Mouse (Mus musculus): Measurements from ENCODE around the gene Inhbc. TPM values are rescaled to one million over a fixed set of nuclear protein-coding genes. Genes with fewer than 3 reads are reported as not detected.

Inhbc gene
- total RNA-seq (2014; rRNA removed) (not detected in 2 replicates), polyA plus RNA-seq (2015; fragmentation: Nextera tagmentation; extraction: Ambion mirVana) (not detected in 2 replicates)

DNA sequence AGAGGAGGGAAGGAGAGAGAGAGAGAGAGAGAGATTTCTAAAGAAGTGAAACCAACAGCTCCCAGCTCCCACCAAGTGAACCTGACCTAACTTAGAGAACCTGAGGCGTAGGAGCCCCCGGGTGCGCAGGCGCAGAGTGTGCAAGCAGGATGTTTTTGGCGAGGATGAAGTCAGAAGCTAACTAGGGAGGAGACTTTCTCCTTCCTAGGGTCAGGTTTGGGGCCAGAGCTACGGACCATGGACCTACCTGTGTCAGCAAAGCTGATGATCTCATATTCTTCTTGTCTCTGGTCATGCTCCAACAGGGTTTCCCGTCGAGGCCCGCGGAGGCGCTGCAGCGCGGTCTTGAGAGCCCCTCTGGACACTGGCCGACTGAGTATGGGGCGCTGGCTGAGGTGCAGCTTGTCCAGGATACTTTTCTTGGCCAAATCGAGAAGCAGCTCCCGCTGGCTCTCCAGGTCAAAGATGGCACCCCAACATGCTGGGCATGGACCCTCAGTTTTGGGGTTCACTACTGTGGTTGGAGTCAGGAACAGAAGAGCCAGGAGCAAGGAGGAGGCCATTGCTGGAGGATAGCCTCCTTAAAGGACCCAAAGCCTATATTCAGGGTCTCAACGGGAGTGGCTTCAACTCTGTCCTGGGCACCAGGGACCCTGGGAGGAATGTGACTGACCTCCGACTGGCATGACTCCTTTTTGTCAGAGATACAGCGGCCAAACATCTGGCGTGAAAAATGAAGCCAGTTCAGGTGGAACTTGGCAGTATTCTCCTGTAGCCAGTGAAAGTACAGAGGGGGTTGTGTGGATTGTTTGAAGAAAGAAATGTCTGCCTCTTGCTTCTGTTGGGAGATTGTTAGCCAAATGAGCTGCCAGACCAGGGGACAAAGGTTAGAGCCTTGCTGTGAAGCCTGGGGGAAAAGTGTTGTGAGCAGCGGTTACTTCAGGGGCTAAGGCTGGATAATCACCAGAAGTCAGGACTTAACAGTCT, at the start of gene Inhbc:
Gene Inhbc (minus strand): TSS at position 598 of the 987 bp plus-strand sequence.
- no peak for ATAC-seq
- 83% methylated on average over 22 of the region's 22 CpGs for WGBS

DNA sequence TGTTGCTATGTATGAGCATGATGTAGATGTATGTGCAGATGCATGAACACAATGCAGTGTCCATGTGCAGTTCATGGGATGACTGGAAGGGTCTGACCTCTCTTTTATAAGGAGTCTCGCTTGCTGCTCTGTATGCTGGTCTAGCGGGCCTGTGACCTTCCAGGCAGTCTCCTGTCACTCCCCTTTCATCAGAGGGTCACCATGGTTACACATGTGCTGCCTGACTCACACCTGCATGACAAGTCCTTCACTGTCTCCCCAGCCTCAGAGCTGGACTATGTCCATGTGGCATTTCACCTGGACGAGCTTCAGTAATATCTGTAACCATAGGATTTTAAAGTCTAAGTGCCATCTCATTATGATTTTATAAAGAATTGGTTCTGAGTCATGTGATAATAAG, 43.9 kb upstream of the Inhbc start:
- no peak overlapping the region for H3K4me2 ChIP-seq (ENCODE audit: low read depth)
- ATAC-seq (no peak), DNase-seq (no peak)
- TF ChIP-seq CTCF (IDR thresholded peaks at IDR 0.05; ENCODE audit: low read depth): no peak
- H3K4me3 ChIP-seq (ENCODE audit: low read depth, low read length): no peak overlapping the region
- no peaks in the 10 kb centered on the region for H3K9me3 ChIP-seq (ENCODE audit: low read length)
- H3K36me3 ChIP-seq (ENCODE audit: insufficient read depth): no peaks in the 10 kb centered on the region
- H3K9ac ChIP-seq: no peak overlapping the region
- 78% methylated on average over 3 of the region's 3 CpGs for WGBS
- H3K4me1 ChIP-seq (ENCODE audit: insufficient read depth): no peaks in the 10 kb centered on the region
- H3K27me3 ChIP-seq (ENCODE audit: insufficient read depth, low read length): no peaks in the 10 kb centered on the region
- H3K27ac ChIP-seq (ENCODE audit: low read depth, low read length): no peak overlapping the region

More for the DNA sequence above, at the start of gene Inhbc:
- no peaks in the 10 kb centered on the region for H3K36me3 ChIP-seq (ENCODE audit: insufficient read depth)
- no peak within 1 kb of the TSS for H3K27ac ChIP-seq (ENCODE audit: low read depth, low read length)
- no peaks in the 10 kb centered on the region for H3K9me3 ChIP-seq (ENCODE audit: low read length)
- no peak within 1 kb of the TSS for H3K4me3 ChIP-seq (ENCODE audit: low read depth, low read length)
- DNase-seq: no peak
- no peaks in the 10 kb centered on the region for H3K4me1 ChIP-seq (ENCODE audit: insufficient read depth)
- no peak within 1 kb of the TSS for H3K9ac ChIP-seq
- TF ChIP-seq CTCF (IDR thresholded peaks at IDR 0.05; ENCODE audit: low read depth): no peak
- H3K4me2 ChIP-seq (ENCODE audit: low read depth): no peak within 1 kb of the TSS
- H3K27me3 ChIP-seq (ENCODE audit: insufficient read depth, low read length): no peaks in the 10 kb centered on the region

DNA sequence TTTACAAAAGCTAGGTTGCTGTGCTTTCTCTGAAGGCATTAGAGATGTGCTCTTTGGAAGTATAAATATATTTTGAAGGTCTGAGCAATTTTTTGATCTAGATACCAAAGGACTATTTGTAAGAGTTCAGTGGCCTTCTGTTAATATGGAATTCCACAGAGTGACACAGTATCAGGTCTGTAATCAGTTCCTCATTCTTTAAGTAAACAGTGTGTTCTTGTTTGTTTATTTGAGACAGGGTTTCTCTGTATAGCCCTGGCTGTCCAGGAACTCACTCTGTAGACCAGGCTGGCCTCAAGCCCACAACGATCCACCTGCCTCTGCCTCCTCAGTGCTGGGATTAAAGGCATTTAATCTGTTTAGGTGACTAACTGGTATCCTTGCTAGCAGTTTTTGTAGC, 43.4 kb upstream of the Inhbc start:
- WGBS: 82% methylated on average over 1 of the region's 1 CpGs
- H3K9me3 ChIP-seq (ENCODE audit: low read length): no peaks in the 10 kb centered on the region
- TF ChIP-seq CTCF (IDR thresholded peaks at IDR 0.05; ENCODE audit: low read depth): no peak
- no peak overlapping the region for H3K4me3 ChIP-seq (ENCODE audit: low read depth, low read length)
- H3K4me1 ChIP-seq (ENCODE audit: insufficient read depth): no peaks in the 10 kb centered on the region
- H3K27me3 ChIP-seq (ENCODE audit: insufficient read depth, low read length): no peaks in the 10 kb centered on the region
- no peak for DNase-seq
- H3K36me3 ChIP-seq (ENCODE audit: insufficient read depth): no peaks in the 10 kb centered on the region
- ATAC-seq: no peak
- H3K9ac ChIP-seq: no peak overlapping the region
- H3K4me2 ChIP-seq (ENCODE audit: low read depth): no peak overlapping the region
- H3K27ac ChIP-seq (ENCODE audit: low read depth, low read length): no peak overlapping the region

DNA sequence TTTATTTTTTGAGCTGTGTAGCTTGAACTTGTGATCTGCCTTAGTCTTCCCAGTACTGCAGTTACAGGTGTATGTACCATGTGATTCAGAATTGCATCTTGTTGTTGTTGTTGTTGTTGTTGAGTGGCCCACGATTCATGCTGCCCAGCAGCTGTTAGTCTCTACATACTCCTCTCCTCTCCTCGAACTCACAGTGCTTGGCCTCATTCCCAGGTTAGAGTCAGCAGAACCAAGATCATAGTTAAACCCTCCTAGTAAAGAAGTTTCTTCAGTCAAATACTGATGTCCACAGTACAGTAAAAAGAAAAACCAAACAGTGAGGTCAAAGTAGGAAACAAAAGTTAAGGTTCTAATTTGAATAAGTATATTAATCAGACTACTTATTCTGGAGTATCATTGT, 42.5 kb upstream of the Inhbc start:
- Histone ChIP-seq H3K27me3 (ENCODE audit: insufficient read depth, low read length) (no peaks in the 10 kb centered on the region), H3K9me3 (ENCODE audit: low read length) (no peaks in the 10 kb centered on the region)
- 43% methylated on average over 2 of the region's 2 CpGs for WGBS

DNA sequence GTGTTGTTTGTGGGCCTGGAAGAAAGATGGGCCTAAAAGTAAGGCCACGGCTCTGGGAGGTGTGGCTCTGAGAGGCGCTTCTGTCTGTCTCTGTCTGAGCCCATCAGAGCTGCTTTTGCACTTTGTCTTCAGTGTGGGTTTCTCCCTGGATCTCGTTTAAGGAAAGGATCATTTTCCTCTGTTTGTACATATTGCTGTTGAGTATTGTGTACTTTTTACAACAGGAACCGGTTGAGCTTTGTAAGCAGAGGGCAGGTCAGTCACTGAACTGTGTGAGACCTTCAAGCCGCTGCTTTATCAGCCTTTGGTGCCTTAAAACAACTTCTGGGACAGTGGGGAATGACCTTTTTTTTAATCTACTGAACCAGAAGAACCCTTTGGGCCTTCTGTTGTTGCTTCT, 41.9 kb upstream of the Inhbc start:
- Histone ChIP-seq H3K27ac (ENCODE audit: low read depth, low read length) (no peak overlapping the region), H3K4me1 (ENCODE audit: insufficient read depth) (no peaks in the 10 kb centered on the region), H3K9me3 (ENCODE audit: low read length) (no peaks in the 10 kb centered on the region), H3K27me3 (ENCODE audit: insufficient read depth, low read length) (no peaks in the 10 kb centered on the region), H3K4me2 (ENCODE audit: low read depth) (no peak overlapping the region), H3K4me3 (ENCODE audit: low read depth, low read length) (no peak overlapping the region), H3K36me3 (ENCODE audit: insufficient read depth) (no peaks in the 10 kb centered on the region), H3K9ac (no peak overlapping the region)
- DNase-seq (no peak), ATAC-seq (no peak)
- 51% methylated on average over 5 of the region's 5 CpGs for WGBS
- no peak for TF ChIP-seq CTCF (IDR thresholded peaks at IDR 0.05; ENCODE audit: low read depth)

More for the DNA sequence above, 42.5 kb upstream of the Inhbc start:
- H3K36me3 ChIP-seq (ENCODE audit: insufficient read depth): no peaks in the 10 kb centered on the region
- no peak for TF ChIP-seq CTCF (IDR thresholded peaks at IDR 0.05; ENCODE audit: low read depth)
- H3K4me3 ChIP-seq (ENCODE audit: low read depth, low read length): no peak overlapping the region
- no peak overlapping the region for H3K4me2 ChIP-seq (ENCODE audit: low read depth)
- H3K4me1 ChIP-seq (ENCODE audit: insufficient read depth): no peaks in the 10 kb centered on the region
- no peak for ATAC-seq
- no peak for DNase-seq
- no peak overlapping the region for H3K9ac ChIP-seq
- no peak overlapping the region for H3K27ac ChIP-seq (ENCODE audit: low read depth, low read length)

DNA sequence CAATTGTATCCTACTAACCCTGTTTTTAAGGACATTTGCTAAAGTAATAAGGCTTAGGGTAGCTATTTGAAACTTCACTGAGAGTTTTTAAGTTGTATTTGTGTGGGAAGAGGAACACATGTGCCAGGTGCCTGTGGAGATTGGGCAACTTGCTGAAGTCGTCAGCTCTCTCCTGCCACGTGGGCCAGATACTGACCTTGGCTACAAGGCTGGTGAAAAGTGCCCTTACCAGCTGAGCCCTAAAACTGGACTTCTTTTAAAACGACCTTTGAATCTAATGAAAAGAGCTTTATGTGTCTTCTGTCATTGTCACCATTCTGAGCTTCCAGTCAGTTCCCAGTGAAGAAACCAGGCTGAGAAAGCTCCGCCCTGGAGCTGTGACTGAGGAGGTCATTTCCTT, 37.2 kb upstream of the Inhbc start:
- Histone ChIP-seq H3K9ac (no peak overlapping the region), H3K36me3 (ENCODE audit: insufficient read depth) (no peaks in the 10 kb centered on the region), H3K27ac (ENCODE audit: low read depth, low read length) (no peak overlapping the region), H3K4me2 (ENCODE audit: low read depth) (no peak overlapping the region), H3K27me3 (ENCODE audit: insufficient read depth, low read length) (no peaks in the 10 kb centered on the region), H3K4me1 (ENCODE audit: insufficient read depth) (no peaks in the 10 kb centered on the region), H3K9me3 (ENCODE audit: low read length) (no peaks in the 10 kb centered on the region), H3K4me3 (ENCODE audit: low read depth, low read length) (no peak overlapping the region)
- DNase-seq (no peak), ATAC-seq (no peak)
- TF ChIP-seq CTCF (IDR thresholded peaks at IDR 0.05; ENCODE audit: low read depth): no peak
- WGBS: 64% methylated on average over 4 of the region's 4 CpGs

DNA sequence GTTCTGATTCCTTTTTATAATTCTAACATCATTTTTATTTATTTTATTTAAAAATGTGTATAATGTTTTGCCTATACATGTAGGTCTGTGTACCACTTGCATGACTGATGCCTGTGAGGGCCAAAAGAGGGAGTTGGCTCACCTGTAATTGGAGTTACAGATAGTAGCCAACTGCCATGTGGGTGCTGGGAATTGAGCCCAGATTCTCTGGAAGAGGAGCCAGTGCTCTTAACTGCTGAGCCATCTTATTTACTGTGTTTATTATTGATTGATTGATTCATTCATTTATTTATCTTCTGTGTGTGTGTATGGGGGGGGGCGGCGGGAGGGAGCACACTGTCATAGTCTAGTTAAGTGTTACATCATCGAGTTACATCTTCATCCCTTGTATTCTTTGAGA, 34.5 kb upstream of the Inhbc start:
- H3K9me3 ChIP-seq (ENCODE audit: low read length): no peaks in the 10 kb centered on the region
- H3K36me3 ChIP-seq (ENCODE audit: insufficient read depth): peaks cover 18% of the 10 kb centered on the region
- no peak for DNase-seq
- no peak overlapping the region for H3K27ac ChIP-seq (ENCODE audit: low read depth, low read length)
- H3K27me3 ChIP-seq (ENCODE audit: insufficient read depth, low read length): no peaks in the 10 kb centered on the region
- no peaks in the 10 kb centered on the region for H3K4me1 ChIP-seq (ENCODE audit: insufficient read depth)
- WGBS: 95% methylated on average over 3 of the region's 3 CpGs
- no peak overlapping the region for H3K4me2 ChIP-seq (ENCODE audit: low read depth)
- no peak overlapping the region for H3K4me3 ChIP-seq (ENCODE audit: low read depth, low read length)
- no peak for ATAC-seq
- no peak overlapping the region for H3K9ac ChIP-seq
- TF ChIP-seq CTCF (IDR thresholded peaks at IDR 0.05; ENCODE audit: low read depth): no peak

Measured in forebrain, postnatal 0 days (tissue).